Mouse (Mus musculus) fat pad, adult 2 months (tissue): ENCODE results near the gene Aatk.

Experiments
- DNase-seq: peaks from one replicate; pipeline ENCODE4 v3.0.0-alpha.2; 2011; ENCODE audit warnings: low read depth, low spot score; ENCODE audit errors: extremely low read depth

The Aatk gene

GRCm38 (mm10) chr11:120026941-120027340 is 20.0 kb downstream of the Aatk start:
- no peak for DNase-seq

GRCm38 (mm10) chr11:120022841-120023240 is 24.1 kb downstream of the Aatk start:
- DNase-seq, result no peak

GRCm38 (mm10) chr11:120022216-120022615 is 24.8 kb downstream of the Aatk start:
- no peak for DNase-seq

GRCm38 (mm10) chr11:120021367-120021766 is 25.6 kb downstream of the Aatk start:
- no peak for DNase-seq

GRCm38 (mm10) chr11:120019542-120020440 is 27.2 kb downstream of the Aatk start:
- DNase-seq, result no peak

- no peak for DNase-seq
Measured at GRCm38 (mm10) chr11:120017011-120017410, 30.0 kb downstream of the Aatk start.

- no peak for DNase-seq
Measured at GRCm38 (mm10) chr11:120014758-120015157, 32.2 kb downstream of the Aatk start.

GRCm38 (mm10) chr11:120013174-120013711 is 33.7 kb downstream of the Aatk start:
- DNase-seq, result no peak

GRCm38 (mm10) chr11:120012702-120013101 is 34.3 kb downstream of the Aatk start:
- DNase-seq, result no peak

- DNase-seq, result no peak
Measured at GRCm38 (mm10) chr11:120011761-120012560, 35.0 kb downstream of the Aatk start.

- no peak for DNase-seq
Measured at GRCm38 (mm10) chr11:120011114-120011760, 35.7 kb downstream of the Aatk start.

GRCm38 (mm10) chr11:120009937-120010336 is 37.0 kb downstream of the Aatk start:
- no peak for DNase-seq

- no peak for DNase-seq
Measured at GRCm38 (mm10) chr11:120008956-120009355, 38.0 kb downstream of the Aatk start.

GRCm38 (mm10) chr11:120008501-120008900 is 38.5 kb downstream of the Aatk start:
- no peak for DNase-seq

- no peak for DNase-seq
Measured at GRCm38 (mm10) chr11:120007496-120008080, 39.4 kb downstream of the Aatk start.

- DNase-seq, result no peak
Measured at GRCm38 (mm10) chr11:120005434-120006317, 41.3 kb downstream of the Aatk start.

GRCm38 (mm10) chr11:120002634-120003220 is 44.2 kb downstream of the Aatk start:
- DNase-seq, result no peak

GRCm38 (mm10) chr11:120002041-120002440 is 44.9 kb downstream of the Aatk start:
- DNase-seq, result no peak

- no peak for DNase-seq
Measured at GRCm38 (mm10) chr11:119997351-119997750, 49.6 kb downstream of the Aatk start.
